Mouse (Mus musculus): ENCODE data around the gene Dkk3. TPM values are rescaled to one million over a fixed set of nuclear protein-coding genes. Genes with fewer than 3 reads are reported as not detected.

The Dkk3 gene
- total RNA-seq, 1 experiment, result 8.6 TPM

DNA sequence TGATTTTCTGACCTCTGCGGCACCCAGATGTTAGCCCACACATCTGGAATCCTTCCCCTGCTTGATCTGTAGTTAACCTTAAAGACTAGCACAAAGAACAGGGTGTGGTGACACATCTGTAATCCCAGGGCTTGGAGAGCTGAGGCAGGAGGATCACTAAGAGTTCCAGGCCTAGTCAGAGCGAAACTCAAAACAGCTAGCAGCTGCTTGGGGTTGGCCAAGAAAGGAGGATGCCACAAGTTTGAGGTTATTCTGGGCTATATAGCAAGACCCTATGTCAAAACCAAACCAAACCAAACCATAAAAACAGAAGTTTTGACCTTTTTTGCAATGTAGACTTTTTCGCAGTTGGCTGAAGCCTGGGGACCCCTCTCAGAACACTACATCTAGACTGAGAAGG is 28.2 kb downstream of the Dkk3 start:
- no peak for DNase-seq (ENCODE audit: low read depth, low spot score)

DNA sequence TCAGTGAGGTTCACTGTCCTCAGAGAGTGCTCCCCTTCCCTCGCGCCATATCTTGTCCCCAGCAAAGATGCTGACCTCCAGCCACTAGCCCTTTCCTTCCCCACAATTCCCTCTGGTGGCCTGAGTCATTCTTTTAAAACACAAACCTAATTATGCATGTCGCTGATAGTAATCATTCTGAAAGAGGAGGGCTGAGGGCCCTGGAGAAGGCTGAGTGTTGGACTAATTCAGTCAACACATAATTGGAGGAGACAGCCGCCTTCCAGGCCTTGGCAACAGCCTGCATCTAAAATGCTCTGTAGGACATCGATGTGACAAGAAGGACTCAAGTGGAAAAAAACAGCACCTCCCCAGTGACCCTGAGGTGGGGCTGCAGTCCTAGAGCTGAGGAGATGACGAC is 29.0 kb downstream of the Dkk3 start:
- Histone ChIP-seq H3K27ac (ENCODE audit: insufficient read depth, low read depth, low read length, poor library complexity, severe bottlenecking) (no peak overlapping the region), H3K4me3 (ENCODE audit: insufficient read depth in 1 of 2, low read depth in 1 of 2, low read length in 2 of 2, poor library complexity in 1 of 2, severe bottlenecking in 1 of 2) (no peak overlapping the region), H3K9me3 (ENCODE audit: control insufficient read depth, insufficient read depth, low read depth, low read length) (no peaks in the 10 kb centered on the region), H3K9ac (ENCODE audit: insufficient read depth, low read depth, low read length, poor library complexity, severe bottlenecking) (no peak overlapping the region), H3K36me3 (ENCODE audit: control insufficient read depth, insufficient read depth, low read length, poor library complexity, severe bottlenecking) (no peaks in the 10 kb centered on the region), H3K4me1 (ENCODE audit: control insufficient read depth in 2 of 2, insufficient read depth in 2 of 2, low read length in 2 of 2, poor library complexity in 1 of 2) (peaks cover 0 to 3% of the 10 kb centered on the region in 2 experiments; a peak in 1 of 4 replicates)
- DNase-seq (ENCODE audit: low read depth, low spot score), result no peak
- TF ChIP-seq ZC3H11A (IDR thresholded peaks at IDR 0.05; ENCODE audit: borderline replicate concordance, low read depth, low read length) (no peak), CHD2 (IDR thresholded peaks at IDR 0.05; ENCODE audit: low read depth, low read length) (no peak), MAFK (IDR thresholded peaks at IDR 0.05; ENCODE audit: insufficient read depth, low read depth, low read length) (no peak)
- in situ Hi-C loops (cut with MboI; ENCODE audit: low sequenced_read_pairs in 2 of 2, unreplicated experiment in 2 of 2), result no loop called here

More for the DNA sequence above, 28.2 kb downstream of the Dkk3 start:
- H3K27ac ChIP-seq (ENCODE audit: insufficient read depth, low read depth, low read length, poor library complexity, severe bottlenecking), result no peak overlapping the region
- no peaks in the 10 kb centered on the region for H3K9me3 ChIP-seq (ENCODE audit: control insufficient read depth, insufficient read depth, low read depth, low read length)
- TF ChIP-seq ZNF384 (IDR thresholded peaks at IDR 0.05; ENCODE audit: low read depth, low read length), result no peak
- no peak for TF ChIP-seq MAFK (IDR thresholded peaks at IDR 0.05; ENCODE audit: insufficient read depth, low read depth, low read length)
- no peak for TF ChIP-seq CHD2 (IDR thresholded peaks at IDR 0.05; ENCODE audit: low read depth, low read length)
- no peak for TF ChIP-seq ZC3H11A (IDR thresholded peaks at IDR 0.05; ENCODE audit: borderline replicate concordance, low read depth, low read length)
- no peak for TF ChIP-seq HCFC1 (IDR thresholded peaks at IDR 0.05; ENCODE audit: borderline replicate concordance, insufficient read depth, low read length)
- H3K9ac ChIP-seq (ENCODE audit: insufficient read depth, low read depth, low read length, poor library complexity, severe bottlenecking), result no peak overlapping the region
- H3K36me3 ChIP-seq (ENCODE audit: control insufficient read depth, insufficient read depth, low read length, poor library complexity, severe bottlenecking), result no peaks in the 10 kb centered on the region
- H3K4me1 ChIP-seq (ENCODE audit: control insufficient read depth in 2 of 2, insufficient read depth in 2 of 2, low read length in 2 of 2, poor library complexity in 1 of 2), result peaks cover 0 to 2% of the 10 kb centered on the region in 2 experiments; a peak in 1 of 4 replicates
- no peak overlapping the region for H3K4me3 ChIP-seq (ENCODE audit: insufficient read depth in 1 of 2, low read depth in 1 of 2, low read length in 2 of 2, poor library complexity in 1 of 2, severe bottlenecking in 1 of 2)
- in situ Hi-C loops (cut with MboI; ENCODE audit: low sequenced_read_pairs in 2 of 2, unreplicated experiment in 2 of 2), result no loop called here

DNA sequence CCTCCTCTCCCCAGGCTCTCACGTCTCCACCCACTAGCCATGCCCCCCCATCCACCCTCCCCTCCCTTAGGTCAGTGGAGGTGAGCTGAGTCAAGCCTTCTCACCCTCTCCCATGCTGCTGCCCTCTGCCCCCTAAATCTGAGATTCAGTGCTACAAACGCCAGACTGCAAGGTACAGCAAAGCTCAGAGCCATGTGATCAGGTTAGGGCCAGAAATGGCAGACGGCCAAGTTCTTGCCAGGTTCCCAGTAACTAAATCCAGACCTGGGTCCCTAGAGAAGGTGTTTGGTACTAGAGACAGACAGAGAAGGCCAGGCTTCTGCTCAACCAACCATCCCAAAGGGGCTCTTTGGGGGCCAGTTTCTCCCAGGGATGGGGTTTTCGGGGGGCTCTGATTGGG is 30.0 kb downstream of the Dkk3 start:
- no peaks in the 10 kb centered on the region for H3K9me3 ChIP-seq (ENCODE audit: control insufficient read depth, insufficient read depth, low read depth, low read length)
- in situ Hi-C loops (cut with MboI; ENCODE audit: low sequenced_read_pairs in 2 of 2, unreplicated experiment in 2 of 2), result no loop called here
- H3K36me3 ChIP-seq (ENCODE audit: control insufficient read depth, insufficient read depth, low read length, poor library complexity, severe bottlenecking), result no peaks in the 10 kb centered on the region
- H3K4me1 ChIP-seq (ENCODE audit: control insufficient read depth in 2 of 2, insufficient read depth in 2 of 2, low read length in 2 of 2, poor library complexity in 1 of 2), result peaks cover 0 to 3% of the 10 kb centered on the region in 2 experiments; a peak in 1 of 4 replicates
- no peak overlapping the region for H3K9ac ChIP-seq (ENCODE audit: insufficient read depth, low read depth, low read length, poor library complexity, severe bottlenecking)
- H3K4me3 ChIP-seq (ENCODE audit: insufficient read depth in 1 of 2, low read depth in 1 of 2, low read length in 2 of 2, poor library complexity in 1 of 2, severe bottlenecking in 1 of 2), result no peak overlapping the region
- no peak overlapping the region for H3K27ac ChIP-seq (ENCODE audit: insufficient read depth, low read depth, low read length, poor library complexity, severe bottlenecking)
- no peak for DNase-seq (ENCODE audit: low read depth, low spot score)
- no peak for TF ChIP-seq MAFK (IDR thresholded peaks at IDR 0.05; ENCODE audit: insufficient read depth, low read depth, low read length)
- TF ChIP-seq CHD2 (IDR thresholded peaks at IDR 0.05; ENCODE audit: low read depth, low read length), result no peak
- TF ChIP-seq ZC3H11A (IDR thresholded peaks at IDR 0.05; ENCODE audit: borderline replicate concordance, low read depth, low read length), result no peak
- TF ChIP-seq ZNF384 (IDR thresholded peaks at IDR 0.05; ENCODE audit: low read depth, low read length), result no peak
- no peak for TF ChIP-seq HCFC1 (IDR thresholded peaks at IDR 0.05; ENCODE audit: borderline replicate concordance, insufficient read depth, low read length)

DNA sequence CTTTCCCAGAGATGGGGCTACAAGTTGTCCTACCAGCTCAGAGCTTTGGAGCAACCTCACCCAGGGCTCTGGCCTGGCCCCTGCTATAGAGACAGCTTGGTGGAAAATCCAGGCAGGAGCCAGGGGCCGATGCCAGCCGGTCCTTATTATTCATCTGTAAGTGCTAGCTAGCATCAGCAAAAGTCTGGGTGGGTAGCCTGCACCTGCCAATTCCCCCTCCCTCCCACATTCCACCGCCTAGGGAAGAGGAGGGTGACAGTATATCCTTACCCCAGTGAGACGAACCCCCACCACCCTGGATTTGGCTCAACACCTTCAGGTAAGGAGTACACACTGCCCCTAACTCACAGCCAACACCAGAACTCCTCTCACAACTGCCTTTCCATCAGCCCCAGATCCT is 30.9 kb downstream of the Dkk3 start:
- peaks cover 0 to 3% of the 10 kb centered on the region in 2 experiments; a peak in 1 of 4 replicates for H3K4me1 ChIP-seq (ENCODE audit: control insufficient read depth in 2 of 2, insufficient read depth in 2 of 2, low read length in 2 of 2, poor library complexity in 1 of 2)
- H3K9me3 ChIP-seq (ENCODE audit: control insufficient read depth, insufficient read depth, low read depth, low read length), result no peaks in the 10 kb centered on the region
- H3K9ac ChIP-seq (ENCODE audit: insufficient read depth, low read depth, low read length, poor library complexity, severe bottlenecking), result no peak overlapping the region
- no peak overlapping the region for H3K4me3 ChIP-seq (ENCODE audit: insufficient read depth in 1 of 2, low read depth in 1 of 2, low read length in 2 of 2, poor library complexity in 1 of 2, severe bottlenecking in 1 of 2)
- no peak overlapping the region for H3K27ac ChIP-seq (ENCODE audit: insufficient read depth, low read depth, low read length, poor library complexity, severe bottlenecking)
- in situ Hi-C loops (cut with MboI; ENCODE audit: low sequenced_read_pairs in 2 of 2, unreplicated experiment in 2 of 2), result no loop called here
- no peak for TF ChIP-seq ZNF384 (IDR thresholded peaks at IDR 0.05; ENCODE audit: low read depth, low read length)
- no peak for TF ChIP-seq MAFK (IDR thresholded peaks at IDR 0.05; ENCODE audit: insufficient read depth, low read depth, low read length)
- no peak for TF ChIP-seq HCFC1 (IDR thresholded peaks at IDR 0.05; ENCODE audit: borderline replicate concordance, insufficient read depth, low read length)
- no peak for TF ChIP-seq ZC3H11A (IDR thresholded peaks at IDR 0.05; ENCODE audit: borderline replicate concordance, low read depth, low read length)
- no peak for TF ChIP-seq CHD2 (IDR thresholded peaks at IDR 0.05; ENCODE audit: low read depth, low read length)
- no peak for DNase-seq (ENCODE audit: low read depth, low spot score)
- H3K36me3 ChIP-seq (ENCODE audit: control insufficient read depth, insufficient read depth, low read length, poor library complexity, severe bottlenecking), result no peaks in the 10 kb centered on the region

DNA sequence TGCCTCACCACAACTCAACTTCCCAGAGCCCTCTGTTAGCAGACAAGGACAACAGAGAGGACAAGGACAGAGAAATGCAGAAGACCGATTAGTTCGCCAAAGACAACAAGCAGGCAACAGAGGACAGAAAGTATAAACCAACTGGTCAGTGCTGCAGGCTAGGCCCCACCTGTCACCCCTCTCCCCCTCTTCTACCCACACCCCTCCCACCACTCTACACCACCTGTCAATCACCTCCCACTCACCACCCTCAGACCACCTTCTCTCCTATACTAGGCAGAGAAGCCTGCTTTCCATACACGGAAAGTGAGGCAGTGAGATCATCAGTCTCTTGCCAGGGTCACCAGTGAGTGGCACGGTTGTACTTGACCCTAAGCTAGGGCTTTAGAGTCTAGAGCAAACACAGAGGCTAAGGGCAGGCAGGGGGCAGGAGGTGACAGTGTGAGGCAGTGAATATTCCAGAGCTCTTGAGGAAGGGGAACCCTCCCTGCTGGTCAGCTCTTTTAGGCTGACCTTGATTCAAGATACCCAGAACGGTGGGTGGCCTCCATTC is 31.7 kb downstream of the Dkk3 start:
- Histone ChIP-seq H3K36me3 (ENCODE audit: control insufficient read depth, insufficient read depth, low read length, poor library complexity, severe bottlenecking) (no peaks in the 10 kb centered on the region), H3K9ac (ENCODE audit: insufficient read depth, low read depth, low read length, poor library complexity, severe bottlenecking) (no peak overlapping the region), H3K4me1 (ENCODE audit: control insufficient read depth in 2 of 2, insufficient read depth in 2 of 2, low read length in 2 of 2, poor library complexity in 1 of 2) (peaks cover 0 to 3% of the 10 kb centered on the region in 2 experiments; a peak in 1 of 4 replicates), H3K27ac (ENCODE audit: insufficient read depth, low read depth, low read length, poor library complexity, severe bottlenecking) (no peak overlapping the region), H3K4me3 (ENCODE audit: insufficient read depth in 1 of 2, low read depth in 1 of 2, low read length in 2 of 2, poor library complexity in 1 of 2, severe bottlenecking in 1 of 2) (no peak overlapping the region), H3K9me3 (ENCODE audit: control insufficient read depth, insufficient read depth, low read depth, low read length) (no peaks in the 10 kb centered on the region)
- TF ChIP-seq ZNF384 (IDR thresholded peaks at IDR 0.05; ENCODE audit: low read depth, low read length) (no peak), CHD2 (IDR thresholded peaks at IDR 0.05; ENCODE audit: low read depth, low read length) (no peak), ZC3H11A (IDR thresholded peaks at IDR 0.05; ENCODE audit: borderline replicate concordance, low read depth, low read length) (no peak), HCFC1 (IDR thresholded peaks at IDR 0.05; ENCODE audit: borderline replicate concordance, insufficient read depth, low read length) (no peak), MAFK (IDR thresholded peaks at IDR 0.05; ENCODE audit: insufficient read depth, low read depth, low read length) (no peak)
- no peak for DNase-seq (ENCODE audit: low read depth, low spot score)
- in situ Hi-C loops (cut with MboI; ENCODE audit: low sequenced_read_pairs in 2 of 2, unreplicated experiment in 2 of 2), result no loop called here

Data from ES-E14 (cell line).